Mouse (Mus musculus): ENCODE results near the gene Gm49425. TPM values are rescaled to one million over a fixed set of nuclear protein-coding genes. Genes with fewer than 3 reads are reported as not detected.

Gene Gm49425
- total and polyA plus RNA-seq, 3 experiments, result not detected

GRCm38 (mm10) chr15:101537864-101538579, 21.0 kb upstream of the Gm49425 start:
- Histone ChIP-seq H3K9ac (ENCODE audit: control insufficient read depth, low read depth, low read length, poor library complexity, severe bottlenecking) (no peak overlapping the region), H3K9me3 (replicated peaks; ENCODE audit: insufficient read depth, low read length) (no peaks in the 10 kb centered on the region), H3K4me1 (ENCODE audit: control insufficient read depth in 1 of 2, insufficient read depth in 2 of 2, low read length in 2 of 2) (no peaks in the 10 kb centered on the region), H3K36me3 (ENCODE audit: control insufficient read depth in 1 of 2, insufficient read depth in 2 of 2, low read length in 2 of 2) (no peaks in the 10 kb centered on the region), H3K27me3 (ENCODE audit: control insufficient read depth in 1 of 2, insufficient read depth in 2 of 2, low read length in 2 of 2) (no peaks in the 10 kb centered on the region), H3K79me2 (ENCODE audit: control insufficient read depth, insufficient read depth, low read length, poor library complexity) (no peaks in the 10 kb centered on the region), H3K4me3 (ENCODE audit: control insufficient read depth in 1 of 2, insufficient read depth in 1 of 2, low read depth in 2 of 2, low read length in 2 of 2) (no peak overlapping the region), H3K27ac (ENCODE audit: control insufficient read depth, low read depth, low read length) (no peak overlapping the region)
- DNase-seq (ENCODE audit: low read depth, low spot score), result no peak
- no peak for TF ChIP-seq CHD2 (IDR thresholded peaks at IDR 0.05; ENCODE audit: low read length)
- TF ChIP-seq POLR2AphosphoS5 (IDR thresholded peaks at IDR 0.05; ENCODE audit: borderline replicate concordance, low read depth, low read length), result no peak
- TF ChIP-seq SMC3 (IDR thresholded peaks at IDR 0.05; ENCODE audit: low read depth, low read length), result no peak
- no peak for TF ChIP-seq POLR2A (IDR thresholded peaks at IDR 0.05; ENCODE audit: control insufficient read depth in 1 of 2, insufficient read depth in 1 of 2, low read depth in 1 of 2, low read length in 2 of 2, poor library complexity in 1 of 2)
- no peak for TF ChIP-seq SIN3A (IDR thresholded peaks at IDR 0.05; ENCODE audit: low read length)
- no peak for TF ChIP-seq MAX (IDR thresholded peaks at IDR 0.05; ENCODE audit: low read length)
- TF ChIP-seq POLR2AphosphoS2 (IDR thresholded peaks at IDR 0.05; ENCODE audit: low read length), result no peak
- no peak for TF ChIP-seq MEF2A (IDR thresholded peaks at IDR 0.05; ENCODE audit: extremely low read depth, insufficient replicate concordance, low read depth, low read length, poor library complexity, severe bottlenecking)
- no peak for TF ChIP-seq CHD1 (IDR thresholded peaks at IDR 0.05; ENCODE audit: low read depth, low read length)
- TF ChIP-seq USF1 (IDR thresholded peaks at IDR 0.05; ENCODE audit: low read depth, low read length), result no peak
- no peak for TF ChIP-seq RCOR1 (IDR thresholded peaks at IDR 0.05; ENCODE audit: low read depth, low read length)
- no peak for TF ChIP-seq KAT2A (conservative IDR thresholded peaks at IDR 0.05; ENCODE audit: low read depth, low read length)
- TF ChIP-seq GATA1 (IDR thresholded peaks at IDR 0.05; ENCODE audit: low read depth, low read length), result no peak
- TF ChIP-seq MAZ (IDR thresholded peaks at IDR 0.05; ENCODE audit: low read depth, low read length), result no peak

- Histone ChIP-seq H3K4me3 (ENCODE audit: control insufficient read depth in 1 of 2, insufficient read depth in 1 of 2, low read depth in 2 of 2, low read length in 2 of 2) (no peak overlapping the region), H3K27me3 (ENCODE audit: control insufficient read depth in 1 of 2, insufficient read depth in 2 of 2, low read length in 2 of 2) (no peaks in the 10 kb centered on the region), H3K79me2 (ENCODE audit: control insufficient read depth, insufficient read depth, low read length, poor library complexity) (no peaks in the 10 kb centered on the region), H3K9me3 (replicated peaks; ENCODE audit: insufficient read depth, low read length) (no peaks in the 10 kb centered on the region), H3K9ac (ENCODE audit: control insufficient read depth, low read depth, low read length, poor library complexity, severe bottlenecking) (no peak overlapping the region), H3K36me3 (ENCODE audit: control insufficient read depth in 1 of 2, insufficient read depth in 2 of 2, low read length in 2 of 2) (no peaks in the 10 kb centered on the region), H3K27ac (ENCODE audit: control insufficient read depth, low read depth, low read length) (no peak overlapping the region), H3K4me1 (ENCODE audit: control insufficient read depth in 1 of 2, insufficient read depth in 2 of 2, low read length in 2 of 2) (no peaks in the 10 kb centered on the region)
- TF ChIP-seq BHLHE40 (IDR thresholded peaks at IDR 0.05; ENCODE audit: borderline replicate concordance, low read depth, low read length) (no peak), USF1 (IDR thresholded peaks at IDR 0.05; ENCODE audit: low read depth, low read length) (no peak)
- DNase-seq (ENCODE audit: low read depth, low spot score), result no peak
Observed at GRCm38 (mm10) chr15:101536054-101536850, 19.2 kb upstream of the Gm49425 start.
